Mouse (Mus musculus) gastrocnemius, postnatal 14 days (tissue): ENCODE measurements at regions not wholly inside any gene's neighbourhood (a gene's known extent, or its start where the extent isn't known, plus 50 kb on each side); places are given as distances from the start of the nearest gene placed in this dataset.

Source experiments
- DNase-seq: peaks from one replicate; pipeline ENCODE4 v3.0.0; 2021; ENCODE audit warnings: mixed read lengths
- intact Hi-C: fragments of 180-260 bp; cut with DNase I; formaldehyde crosslinking; loops from one replicate; pipeline ENCODE4 v1.15.1; 2025; ENCODE audit warnings: low total_unique reads

GRCm38 (mm10) chrX:167101929-167102328 is 107.2 kb downstream of the Tmsb4x start:
- intact Hi-C loops = no loop called here
- no peak for DNase-seq

GRCm38 (mm10) chrX:167099411-167099810 is 109.7 kb downstream of the Tmsb4x start:
- intact Hi-C loops = no loop called here
- peak; percentile 13 for DNase-seq

- DNase-seq = no peak
- intact Hi-C loops = no loop called here
Measured at GRCm38 (mm10) chrX:167098914-167099313, 110.2 kb downstream of the Tmsb4x start.

- intact Hi-C loops = no loop called here
- peak; percentile 59 for DNase-seq
Measured at GRCm38 (mm10) chrX:167091841-167092240, 117.3 kb downstream of the Tmsb4x start.

- intact Hi-C loops = no loop called here
- no peak for DNase-seq
Measured at GRCm38 (mm10) chrX:167088930-167089329, 120.2 kb downstream of the Tmsb4x start.

- intact Hi-C loops = no loop called here
- DNase-seq = no peak
Measured at GRCm38 (mm10) chrX:167088438-167088837, 120.7 kb downstream of the Tmsb4x start.

GRCm38 (mm10) chrX:167080821-167081220 is 128.3 kb downstream of the Tmsb4x start:
- intact Hi-C loops = no loop called here
- DNase-seq = no peak

GRCm38 (mm10) chrX:167069075-167069474 is 140.0 kb downstream of the Tmsb4x start:
- intact Hi-C loops = no loop called here
- DNase-seq = no peak

- intact Hi-C loops = no loop called here
- DNase-seq = no peak
Measured at GRCm38 (mm10) chrX:167067918-167068317, 141.2 kb downstream of the Tmsb4x start.

- intact Hi-C loops = no loop called here
- DNase-seq = no peak
Measured at GRCm38 (mm10) chrX:167063881-167064280, 145.2 kb downstream of the Tmsb4x start.

GRCm38 (mm10) chrX:167052456-167052855 is 156.7 kb downstream of the Tmsb4x start:
- intact Hi-C loops = no loop called here
- DNase-seq = no peak

GRCm38 (mm10) chrX:167050066-167050465 is 159.0 kb downstream of the Tmsb4x start:
- DNase-seq = no peak
- intact Hi-C loops = no loop called here

GRCm38 (mm10) chrX:167049191-167049968 is 159.7 kb downstream of the Tmsb4x start:
- DNase-seq = no peak
- intact Hi-C loops = no loop called here

GRCm38 (mm10) chrX:167037971-167038370 is 171.1 kb downstream of the Tmsb4x start:
- no peak for DNase-seq
- intact Hi-C loops = no loop called here

GRCm38 (mm10) chrX:167036355-167036754 is 172.8 kb downstream of the Tmsb4x start:
- intact Hi-C loops = no loop called here
- DNase-seq = no peak

GRCm38 (mm10) chrX:167035639-167036038 is 173.5 kb downstream of the Tmsb4x start:
- intact Hi-C loops = no loop called here
- DNase-seq = no peak

GRCm38 (mm10) chrX:167033091-167033490 is 176.0 kb downstream of the Tmsb4x start:
- no peak for DNase-seq
- intact Hi-C loops = no loop called here

- intact Hi-C loops = no loop called here
- no peak for DNase-seq
Measured at GRCm38 (mm10) chrX:167032586-167032985, 176.5 kb downstream of the Tmsb4x start.

- DNase-seq = no peak
- intact Hi-C loops = no loop called here
Measured at GRCm38 (mm10) chrX:167031543-167031942, 177.6 kb downstream of the Tmsb4x start.

- DNase-seq = no peak
- intact Hi-C loops = no loop called here
Measured at GRCm38 (mm10) chrX:167015602-167016001, 193.5 kb downstream of the Tmsb4x start.

- no peak for DNase-seq
- intact Hi-C loops = no loop called here
Measured at GRCm38 (mm10) chrX:167014322-167014721, 194.8 kb downstream of the Tmsb4x start.

GRCm38 (mm10) chrX:167012891-167013290 is 196.2 kb downstream of the Tmsb4x start:
- DNase-seq = no peak
- intact Hi-C loops = no loop called here
